Mouse (Mus musculus): Measurements from ENCODE around the gene Tax1bp1.

Tax1bp1 gene

GRCm38 (mm10) chr6:52796691-52797090 lies 83.2 kb downstream of the Tax1bp1 start:
- DNase-seq (ENCODE audit: low spot score): no peak

- DNase-seq (ENCODE audit: low spot score): no peak
These were observed 83.8 kb downstream of the Tax1bp1 start for GRCm38 (mm10) chr6:52797252-52797800.

GRCm38 (mm10) chr6:52802181-52802580 lies 88.7 kb downstream of the Tax1bp1 start:
- no peak for DNase-seq (ENCODE audit: low spot score)

- DNase-seq (ENCODE audit: low spot score): no peak
These were observed 91.8 kb downstream of the Tax1bp1 start for GRCm38 (mm10) chr6:52805237-52805856.

Data from T-cell, adult 2 months (primary cell).